Mouse (Mus musculus): ENCODE measurements around the gene Rbm25. TPM values are rescaled to one million over a fixed set of nuclear protein-coding genes. Genes with fewer than 3 reads are reported as not detected.
"Not testable (repeated sequence)": the region's sequence is repeated elsewhere in the genome, so short reads cannot be mapped to it uniquely, and the experiment has no call there.

Gene Rbm25
- polyA plus RNA-seq, 1 experiment from 2014 or later = 133 TPM

DNA sequence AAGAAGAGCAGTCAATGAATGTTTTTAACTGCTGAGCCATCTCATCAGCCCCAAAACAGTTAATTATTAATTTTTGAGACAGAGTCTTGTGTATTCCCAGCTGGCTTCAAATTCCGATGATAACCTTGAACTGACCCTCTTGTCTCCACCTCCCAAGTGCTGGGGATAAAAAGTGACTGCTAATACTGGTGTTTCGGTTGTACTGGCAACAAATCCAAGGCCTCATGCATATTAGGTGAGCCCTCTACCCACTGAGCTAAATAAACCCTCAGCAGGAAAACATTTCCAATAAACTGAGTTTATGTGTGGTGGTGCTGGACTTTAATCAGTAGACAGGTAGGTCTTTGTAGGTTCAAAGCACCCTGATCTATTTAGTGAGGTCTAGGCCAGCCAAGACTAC, 12.1 kb upstream of the Rbm25 start:
- no peaks in the 10 kb centered on the region for H3K27me3 ChIP-seq (replicated peaks; ENCODE audit: control insufficient read depth, insufficient read depth, low read length)
- no peak overlapping the region for H3K9ac ChIP-seq (ENCODE audit: low read depth, low read length)
- H3K9me3 ChIP-seq (ENCODE audit: control insufficient read depth) = no peaks in the 10 kb centered on the region
- no peak for TF ChIP-seq CTCF (IDR thresholded peaks at IDR 0.05; ENCODE audit: low read depth)
- H3K4me2 ChIP-seq (replicated peaks; ENCODE audit: low read depth) = no peak overlapping the region
- no peaks in the 10 kb centered on the region for H3K4me1 ChIP-seq (replicated peaks; ENCODE audit: control insufficient read depth, insufficient read depth, low read length)
- no peak for ATAC-seq
- H3K27ac ChIP-seq (ENCODE audit: low read depth, low read length) = no peak overlapping the region
- no peak overlapping the region for H3K4me3 ChIP-seq (ENCODE audit: low read depth, low read length)
- no peaks in the 10 kb centered on the region for H3K36me3 ChIP-seq (ENCODE audit: control insufficient read depth, insufficient read depth)
- WGBS = 60% methylated on average over 2 of the region's 2 CpGs

DNA sequence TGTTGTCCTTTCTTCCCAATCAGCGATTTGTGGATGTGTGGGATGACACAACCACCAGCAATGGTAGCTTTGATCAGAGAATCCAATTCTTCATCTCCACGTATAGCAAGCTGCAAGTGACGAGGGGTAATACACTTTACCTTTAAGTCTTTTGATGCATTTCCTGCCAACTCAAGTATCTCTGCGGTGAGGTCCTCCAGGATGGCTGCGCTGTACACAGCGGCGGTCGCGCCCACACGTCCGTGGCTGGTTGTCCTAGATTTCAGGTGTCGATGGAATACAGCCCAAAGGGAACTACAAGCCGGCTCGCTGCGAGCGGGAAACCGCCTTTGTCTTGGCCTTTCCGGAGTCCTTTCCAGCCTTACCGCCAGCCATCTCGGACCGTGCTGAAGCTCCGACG, 10.3 kb upstream of the Rbm25 start:
- not testable (repeated sequence) for H3K4me2 ChIP-seq (replicated peaks; ENCODE audit: low read depth); H3K9ac ChIP-seq (ENCODE audit: low read depth, low read length); H3K4me3 ChIP-seq (ENCODE audit: low read depth, low read length); H3K27me3 ChIP-seq (replicated peaks; ENCODE audit: control insufficient read depth, insufficient read depth, low read length); H3K4me1 ChIP-seq (replicated peaks; ENCODE audit: control insufficient read depth, insufficient read depth, low read length); H3K27ac ChIP-seq (ENCODE audit: low read depth, low read length); ATAC-seq; H3K9me3 ChIP-seq (ENCODE audit: control insufficient read depth); H3K36me3 ChIP-seq (ENCODE audit: control insufficient read depth, insufficient read depth)
- 64% methylated on average over 23 of the region's 23 CpGs for WGBS

DNA sequence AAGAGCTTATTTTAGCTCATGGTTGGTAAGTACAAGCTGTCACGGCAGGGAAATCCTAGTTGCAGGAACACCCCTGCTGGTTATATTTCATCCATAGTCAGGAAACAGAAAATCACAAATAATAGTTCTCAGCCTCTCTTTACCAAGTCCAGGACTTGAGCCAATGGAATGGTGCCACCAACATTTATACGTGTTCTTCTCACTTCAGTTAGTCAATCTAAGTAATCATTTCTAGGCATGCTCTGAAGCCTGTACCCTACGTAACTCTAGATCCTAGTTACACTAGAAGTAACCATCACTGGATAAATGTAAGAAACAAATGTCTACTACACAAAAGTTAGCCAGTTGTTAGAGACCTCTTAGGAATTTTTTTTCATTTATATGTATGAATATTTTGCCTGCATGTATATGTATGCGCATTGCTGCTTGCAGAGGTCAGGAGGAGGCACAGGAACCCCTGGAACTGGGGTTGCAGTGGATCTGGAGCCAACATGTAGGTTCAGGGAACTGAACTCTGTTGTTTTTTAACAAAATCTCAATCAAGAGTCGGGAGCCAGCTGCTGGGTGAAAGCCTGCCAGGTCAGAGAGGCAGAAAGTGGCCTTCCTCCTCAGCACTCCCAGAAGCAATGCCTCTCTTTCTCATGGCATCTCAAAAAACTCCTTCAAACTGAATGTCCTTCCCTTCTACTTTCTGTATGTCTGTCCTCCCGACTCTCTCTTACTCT, 8.8 kb upstream of the Rbm25 start:
- Histone ChIP-seq H3K9ac (ENCODE audit: low read depth, low read length) (no peak overlapping the region), H3K4me3 (ENCODE audit: low read depth, low read length) (no peak overlapping the region), H3K4me1 (replicated peaks; ENCODE audit: control insufficient read depth, insufficient read depth, low read length) (no peaks in the 10 kb centered on the region), H3K27ac (ENCODE audit: low read depth, low read length) (no peak overlapping the region), H3K9me3 (ENCODE audit: control insufficient read depth) (no peaks in the 10 kb centered on the region), H3K36me3 (ENCODE audit: control insufficient read depth, insufficient read depth) (no peaks in the 10 kb centered on the region), H3K27me3 (replicated peaks; ENCODE audit: control insufficient read depth, insufficient read depth, low read length) (no peaks in the 10 kb centered on the region), H3K4me2 (replicated peaks; ENCODE audit: low read depth) (no peak overlapping the region)
- no peak for TF ChIP-seq CTCF (IDR thresholded peaks at IDR 0.05; ENCODE audit: low read depth)
- 80% methylated on average over 6 of the region's 6 CpGs for WGBS
- no peak for ATAC-seq

DNA sequence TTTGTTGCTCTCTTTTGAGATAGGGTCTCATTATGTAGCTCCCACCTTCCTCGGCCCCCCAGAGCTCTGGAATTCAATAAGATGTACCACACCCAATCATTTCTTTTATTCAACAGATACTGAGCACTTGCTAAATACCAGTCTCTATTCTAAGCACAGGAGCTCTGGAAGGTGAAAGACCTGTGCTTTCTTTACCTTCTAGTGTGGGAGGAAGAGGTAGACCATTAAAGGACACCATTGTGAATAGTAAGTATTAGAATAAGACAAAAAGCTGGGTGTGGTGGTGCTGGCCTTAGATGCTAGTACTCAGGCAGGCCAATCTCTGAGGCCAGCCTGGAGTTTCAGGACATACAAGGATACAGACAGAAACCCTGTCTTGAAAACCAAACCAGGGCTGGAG, 6.7 kb upstream of the Rbm25 start:
- no peak for ATAC-seq
- Histone ChIP-seq H3K36me3 (ENCODE audit: control insufficient read depth, insufficient read depth) (no peaks in the 10 kb centered on the region), H3K4me1 (replicated peaks; ENCODE audit: control insufficient read depth, insufficient read depth, low read length) (no peaks in the 10 kb centered on the region), H3K4me3 (ENCODE audit: low read depth, low read length) (no peak overlapping the region), H3K9me3 (ENCODE audit: control insufficient read depth) (no peaks in the 10 kb centered on the region), H3K27me3 (replicated peaks; ENCODE audit: control insufficient read depth, insufficient read depth, low read length) (no peaks in the 10 kb centered on the region), H3K9ac (ENCODE audit: low read depth, low read length) (no peak overlapping the region), H3K4me2 (replicated peaks; ENCODE audit: low read depth) (no peak overlapping the region), H3K27ac (ENCODE audit: low read depth, low read length) (no peak overlapping the region)
- 84% methylated on average over 1 of the region's 1 CpGs for WGBS
- TF ChIP-seq CTCF (IDR thresholded peaks at IDR 0.05; ENCODE audit: low read depth) = no peak

DNA sequence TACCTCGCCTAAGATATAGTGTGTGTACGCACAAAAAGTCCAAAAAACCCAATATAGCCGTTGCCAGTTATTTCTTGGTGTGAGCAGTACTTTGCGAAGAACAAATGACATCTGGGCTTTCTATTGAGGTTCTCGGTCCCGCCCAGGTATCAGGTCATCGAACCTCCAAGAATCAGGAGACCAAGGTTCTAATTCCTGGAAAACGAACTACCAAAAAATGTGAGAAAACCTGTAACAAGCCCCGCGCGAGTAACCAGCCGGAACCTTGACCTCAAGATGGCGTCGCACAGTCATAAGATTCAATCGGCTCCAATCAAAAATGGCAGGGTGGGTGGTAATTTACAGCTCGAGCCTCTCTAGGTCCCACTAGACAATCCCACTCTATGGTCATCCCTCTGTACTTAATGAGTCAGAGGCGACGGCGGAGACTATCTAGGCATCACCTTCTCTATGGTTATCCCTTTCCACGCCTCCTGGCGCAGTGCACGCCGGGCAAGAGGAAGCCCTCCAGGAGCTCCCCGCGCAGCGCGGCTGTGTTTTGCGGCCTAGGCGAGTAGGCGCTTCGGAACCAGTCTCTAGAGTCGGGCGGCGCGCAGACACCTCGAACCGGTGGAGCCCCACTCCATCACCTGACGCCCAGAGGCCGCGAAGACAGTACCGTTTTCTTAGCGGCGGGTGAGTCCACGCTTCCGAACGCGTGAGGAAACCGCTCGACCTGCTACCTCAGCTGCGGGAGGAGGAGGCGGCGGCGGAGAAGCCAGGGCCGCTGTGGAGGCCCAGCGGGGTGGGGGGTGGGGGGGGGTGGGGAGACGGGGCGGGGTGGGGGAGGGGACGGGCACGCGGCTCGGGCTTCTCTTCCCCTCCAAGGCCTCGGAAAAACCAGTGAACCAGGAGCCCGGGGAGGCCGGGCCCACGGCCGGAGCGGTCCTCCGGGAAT, 975 bp downstream of the Rbm25 start:
- no peaks in the 10 kb centered on the region for H3K9me3 ChIP-seq (ENCODE audit: control insufficient read depth)
- H3K4me3 ChIP-seq (ENCODE audit: low read depth, low read length) = peak overlapping the region; percentile 85
- H3K9ac ChIP-seq (ENCODE audit: low read depth, low read length) = peak overlapping the region; percentile 96
- H3K27ac ChIP-seq (ENCODE audit: low read depth, low read length) = peak overlapping the region; percentile 98
- TF ChIP-seq CTCF (IDR thresholded peaks at IDR 0.05; ENCODE audit: low read depth) = peak; percentile 50; the same call in 1 of the 2 replicates
- H3K36me3 ChIP-seq (ENCODE audit: control insufficient read depth, insufficient read depth) = peaks cover under 1% of the 10 kb centered on the region; the same call in 1 of the 2 replicates
- under 1% methylated on average over 60 of the region's 68 CpGs for WGBS
- ATAC-seq = peak; percentile 100
- peak overlapping the region; percentile 78 for H3K4me2 ChIP-seq (replicated peaks; ENCODE audit: low read depth)
- no peaks in the 10 kb centered on the region for H3K27me3 ChIP-seq (replicated peaks; ENCODE audit: control insufficient read depth, insufficient read depth, low read length)
- H3K4me1 ChIP-seq (replicated peaks; ENCODE audit: control insufficient read depth, insufficient read depth, low read length) = 0 out of 2 replicates have a peak, but pooled peaks cover 2% of the 10 kb centered on the region

DNA sequence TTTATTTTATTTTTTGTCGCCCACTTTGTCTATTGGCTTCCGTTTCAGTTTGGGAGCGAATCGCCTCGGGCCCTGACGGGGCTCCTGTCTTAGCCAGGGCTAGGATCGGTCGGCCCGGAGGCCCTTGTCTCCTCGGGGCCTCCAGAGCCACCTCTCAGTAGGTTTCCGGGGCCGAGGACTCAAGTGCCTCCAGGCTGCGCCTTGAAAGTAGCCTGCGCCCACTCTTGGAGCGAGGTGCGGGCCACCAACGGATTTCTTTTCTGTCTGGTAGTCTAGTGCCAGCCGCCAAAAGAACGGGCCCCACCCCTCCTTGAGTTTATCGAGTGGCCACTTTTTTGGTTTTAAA, 1.6 kb downstream of the Rbm25 start:
- Histone ChIP-seq H3K9me3 (ENCODE audit: control insufficient read depth) (no peaks in the 10 kb centered on the region), H3K27ac (ENCODE audit: low read depth, low read length) (peak overlapping the region; percentile 98), H3K27me3 (replicated peaks; ENCODE audit: control insufficient read depth, insufficient read depth, low read length) (no peaks in the 10 kb centered on the region), H3K9ac (ENCODE audit: low read depth, low read length) (peak overlapping the region; percentile 96), H3K36me3 (ENCODE audit: control insufficient read depth, insufficient read depth) (peaks cover 7% of the 10 kb centered on the region), H3K4me1 (replicated peaks; ENCODE audit: control insufficient read depth, insufficient read depth, low read length) (0 out of 2 replicates have a peak, but pooled peaks cover 2% of the 10 kb centered on the region), H3K4me3 (ENCODE audit: low read depth, low read length) (peak overlapping the region; percentile 85), H3K4me2 (replicated peaks; ENCODE audit: low read depth) (peak overlapping the region; percentile 70)
- no peak for TF ChIP-seq CTCF (IDR thresholded peaks at IDR 0.05; ENCODE audit: low read depth)
- 0% methylated on average over 20 of the region's 20 CpGs for whole genome bisulfite sequencing
- peak; percentile 20 for ATAC-seq

All from intestine, postnatal 0 days (tissue).